Mouse (Mus musculus): ENCODE results near the gene Hmgcl. TPM values are rescaled to one million over a fixed set of nuclear protein-coding genes. Genes with fewer than 3 reads are reported as not detected.
"Not testable (repeated sequence)": the region's sequence is repeated elsewhere in the genome, so short reads cannot be mapped to it uniquely, and the experiment has no call there.

The Hmgcl gene
- total RNA-seq, 4 experiments from 2014 or later, result 51.7 to 68.6 (median 62.8) TPM

DNA sequence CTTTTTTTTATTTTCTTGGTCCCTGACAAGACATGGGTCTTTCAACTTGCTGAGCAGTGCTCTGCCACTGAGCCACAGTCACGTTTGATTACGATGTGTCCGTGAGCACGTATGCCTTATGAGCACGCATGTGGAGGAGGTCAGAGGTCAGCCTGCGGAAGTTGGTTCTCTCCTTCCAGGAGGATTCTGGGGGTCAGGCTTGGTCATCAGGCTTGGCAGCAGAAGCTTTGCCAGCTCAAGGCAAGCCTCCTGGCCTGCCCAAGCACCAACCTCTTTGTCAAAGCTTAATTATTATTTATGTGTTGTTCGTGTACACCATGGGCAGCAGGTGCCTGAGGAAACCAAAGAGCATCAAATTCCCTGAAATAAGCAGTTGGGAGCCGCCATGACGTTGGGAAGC lies 17.9 kb upstream of the Hmgcl start:
- DNase-seq, result no peak

- DNase-seq, result no peak
Observed at GRCm38 (mm10) chr4:135929405-135929804, 16.8 kb upstream of the Hmgcl start.

- DNase-seq, result no peak
Observed at GRCm38 (mm10) chr4:135929828-135930227, 16.4 kb upstream of the Hmgcl start.

GRCm38 (mm10) chr4:135930239-135930638 lies 16.0 kb upstream of the Hmgcl start:
- no peak for DNase-seq

GRCm38 (mm10) chr4:135931832-135932231 lies 14.4 kb upstream of the Hmgcl start:
- no peak for DNase-seq

GRCm38 (mm10) chr4:135934708-135935500 lies 11.3 kb upstream of the Hmgcl start:
- no peak for DNase-seq

DNA sequence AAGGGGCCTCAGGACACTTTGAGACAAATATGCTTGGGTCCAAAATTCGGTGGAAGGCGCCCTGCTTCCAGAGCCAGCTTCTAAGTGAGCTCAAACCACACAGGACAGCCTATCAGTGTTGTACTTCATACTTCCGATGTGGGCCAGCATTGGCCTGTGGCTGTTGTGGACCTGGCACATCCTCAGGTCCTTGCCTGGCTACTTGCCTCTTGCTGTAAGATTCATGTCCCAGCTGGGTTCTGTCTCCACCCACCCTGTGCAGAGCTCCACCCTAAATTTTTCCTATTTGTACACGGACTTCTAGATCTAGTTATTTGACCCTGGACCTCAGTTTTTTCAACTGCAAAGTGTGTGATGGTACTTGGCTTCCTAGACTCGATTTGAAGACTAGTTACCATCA lies 10.7 kb upstream of the Hmgcl start:
- no peak for DNase-seq

DNA sequence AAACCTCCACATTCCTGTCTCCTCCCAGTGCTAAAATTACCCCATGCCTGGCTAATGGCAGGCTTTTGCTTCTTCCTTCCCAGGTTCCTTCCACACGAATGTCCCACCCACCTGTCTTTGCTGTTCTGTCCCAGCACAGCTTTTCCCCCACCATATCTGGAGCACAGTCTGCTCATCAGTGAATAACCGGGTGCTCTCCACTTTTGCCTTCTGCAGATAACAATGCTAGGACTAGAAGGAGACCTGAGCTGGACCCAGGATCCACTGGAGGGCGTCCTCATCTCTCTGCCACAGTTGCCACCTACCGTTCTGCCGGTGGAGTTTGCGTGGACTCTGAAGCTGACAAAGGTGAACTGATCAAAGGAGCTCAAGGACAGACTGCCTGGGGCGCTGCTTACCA lies 7.4 kb upstream of the Hmgcl start:
- DNase-seq, result no peak

- DNase-seq, result not testable (repeated sequence)
Observed at GRCm38 (mm10) chr4:135941026-135941425, 5.2 kb upstream of the Hmgcl start.

- no peak for DNase-seq
Observed at GRCm38 (mm10) chr4:135942193-135942592, 4.1 kb upstream of the Hmgcl start.

DNA sequence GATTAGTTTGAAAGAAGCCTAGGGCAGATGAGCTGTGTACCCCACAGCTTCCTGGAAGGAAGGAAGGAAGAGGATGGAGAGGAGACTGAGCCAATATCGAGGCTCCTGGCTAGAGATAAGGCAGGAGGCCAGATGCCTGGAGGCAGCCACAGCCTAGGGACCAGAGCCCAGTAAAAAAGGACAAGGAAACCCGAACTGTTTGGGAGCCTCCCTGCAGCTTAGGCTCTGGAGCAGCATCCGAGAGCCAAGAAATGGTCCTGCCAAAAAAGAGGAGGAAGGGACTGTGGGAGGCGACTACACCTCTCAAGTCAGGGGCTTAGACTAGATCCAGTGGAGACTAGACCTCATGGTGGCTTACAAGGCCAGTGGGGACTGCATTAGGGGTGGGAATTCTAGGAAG lies 2.9 kb upstream of the Hmgcl start:
- DNase-seq, result no peak

DNA sequence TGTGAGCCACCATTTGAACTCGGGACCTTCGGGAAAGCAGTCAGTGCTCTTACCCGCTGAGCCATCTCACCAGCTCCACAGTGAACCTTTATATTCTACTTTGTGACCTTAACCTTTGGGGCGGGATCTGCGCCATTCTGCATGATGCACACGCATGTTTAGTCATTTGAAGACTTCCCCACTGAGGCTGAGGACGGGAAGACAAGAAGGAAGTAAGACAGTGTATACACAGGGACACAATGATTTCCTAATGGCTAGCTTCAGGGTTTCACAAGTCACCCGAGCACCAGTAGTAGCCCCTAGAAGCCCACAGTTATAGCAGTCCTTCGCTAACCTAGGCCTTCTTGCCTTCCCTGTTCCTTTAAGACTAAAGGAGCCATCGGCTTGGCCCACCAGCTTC lies 542 bp upstream of the Hmgcl start:
- no peak for DNase-seq

DNA sequence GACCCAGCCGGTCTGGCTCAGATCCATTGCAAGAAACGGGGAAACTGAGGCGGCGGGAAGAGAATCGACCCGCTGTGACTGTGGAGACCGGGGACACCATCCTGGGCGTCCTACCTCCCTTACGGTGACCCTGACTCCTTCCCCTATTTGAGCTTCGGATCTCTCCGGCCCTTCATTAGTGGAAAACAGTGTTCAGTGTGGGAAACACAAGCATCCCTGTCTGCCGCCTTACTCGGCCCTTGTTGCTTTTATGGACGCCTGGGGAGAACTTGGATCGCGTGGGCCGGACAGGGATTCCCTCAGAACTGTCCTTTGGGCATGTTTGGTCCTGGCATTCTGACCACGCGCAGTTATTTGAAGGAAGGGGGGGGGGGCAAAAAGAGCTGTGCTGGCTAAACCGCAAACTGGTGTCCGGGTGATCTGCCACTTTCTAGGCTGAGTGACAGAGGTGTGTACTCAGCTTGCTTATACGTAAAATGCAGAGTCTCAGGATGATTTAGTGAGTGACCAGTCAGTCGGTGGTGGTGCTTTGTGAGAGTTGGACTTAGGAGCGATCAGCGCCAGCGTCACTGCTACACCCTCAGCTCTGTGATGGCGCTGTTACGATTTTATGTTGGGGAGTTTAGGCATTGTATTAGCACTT lies 532 bp downstream of the Hmgcl start:
- DNase-seq, result no peak

DNA sequence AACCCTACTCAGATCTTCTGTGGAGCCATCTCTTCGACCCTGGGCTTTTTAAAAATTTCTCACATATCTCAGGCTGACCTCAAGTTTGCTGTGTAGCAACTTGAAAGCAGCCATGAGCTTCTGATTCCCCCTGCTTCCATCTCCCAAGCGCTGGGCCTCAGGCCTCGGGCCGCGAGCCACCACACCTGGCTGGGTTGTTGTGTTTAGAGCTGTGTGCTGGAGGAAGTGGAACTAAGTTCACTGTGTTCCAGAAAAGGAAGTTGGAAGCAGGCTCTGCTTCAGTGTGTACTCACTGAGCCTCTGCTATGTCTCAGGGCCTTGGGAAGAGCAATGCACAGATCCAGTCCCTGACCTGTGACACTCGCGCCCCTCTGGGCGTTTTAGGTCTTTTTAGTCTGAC lies 1.9 kb downstream of the Hmgcl start:
- DNase-seq, result no peak

DNA sequence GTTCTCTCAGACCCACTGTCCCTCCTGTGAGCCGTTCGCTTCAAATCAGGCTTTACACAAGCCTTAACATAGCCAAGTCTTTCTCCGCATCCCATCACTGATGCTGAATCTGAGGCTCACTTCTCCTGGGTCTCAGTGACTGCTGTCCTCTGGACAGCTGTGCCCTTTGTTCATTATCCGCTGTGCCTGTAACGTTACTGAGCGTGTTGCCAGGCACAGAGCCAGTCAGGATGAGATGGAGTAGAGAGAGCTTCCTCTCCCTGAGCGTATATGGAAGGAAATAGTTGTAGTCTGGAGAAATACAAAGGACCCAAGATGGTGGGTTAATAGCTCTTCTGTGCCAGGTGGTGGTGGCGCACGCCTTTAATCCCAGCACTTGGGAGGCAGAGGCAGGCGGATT lies 3.2 kb downstream of the Hmgcl start:
- DNase-seq, result no peak

- no peak for DNase-seq
Observed at GRCm38 (mm10) chr4:135949911-135950310, 3.7 kb downstream of the Hmgcl start.

GRCm38 (mm10) chr4:135950365-135950764 lies 4.1 kb downstream of the Hmgcl start:
- DNase-seq, result no peak

GRCm38 (mm10) chr4:135951505-135951904 lies 5.3 kb downstream of the Hmgcl start:
- DNase-seq, result no peak

- DNase-seq, result no peak
Observed at GRCm38 (mm10) chr4:135953179-135953578, 6.9 kb downstream of the Hmgcl start.

- no peak for DNase-seq
Observed at GRCm38 (mm10) chr4:135954241-135954640, 8.0 kb downstream of the Hmgcl start.

DNA sequence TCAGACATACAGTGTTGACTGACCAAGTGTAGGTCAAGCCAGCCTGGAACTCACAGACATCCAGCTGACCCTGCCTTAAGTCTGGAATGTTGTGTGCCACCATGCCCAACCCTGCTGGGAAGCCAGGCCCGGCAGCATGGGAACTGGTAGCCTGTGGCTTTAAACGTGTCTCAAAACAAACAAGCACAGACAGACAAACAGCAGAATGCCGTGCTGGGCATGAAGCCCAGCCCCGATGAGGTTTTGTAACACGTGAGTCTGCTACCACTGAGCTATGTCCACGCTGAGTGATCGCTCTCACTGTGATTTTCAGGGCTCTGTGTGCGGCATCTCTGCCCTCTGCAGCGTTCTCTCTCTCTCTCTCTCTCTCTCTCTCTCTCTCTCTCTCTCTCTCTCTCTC lies 9.6 kb downstream of the Hmgcl start:
- DNase-seq, result no peak

DNA sequence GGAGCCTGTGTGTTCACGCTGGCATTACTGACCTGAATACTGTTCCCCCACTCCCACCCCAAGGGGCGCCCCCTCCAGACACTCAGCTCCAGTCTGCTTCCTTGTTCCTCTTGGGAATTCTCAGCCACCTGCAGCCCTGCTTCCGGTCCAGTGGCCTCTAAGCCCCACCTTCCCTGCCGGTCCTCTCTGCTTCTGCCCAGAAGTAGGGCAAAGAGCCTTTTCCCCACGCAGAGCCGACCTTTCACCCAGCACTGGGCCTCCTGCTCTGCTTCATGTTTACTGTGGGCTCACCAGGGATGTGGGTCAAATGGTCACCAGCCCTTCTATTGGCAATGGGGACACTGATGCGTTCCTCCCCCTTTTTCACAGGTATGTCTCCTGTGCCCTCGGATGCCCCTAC lies 12.1 kb downstream of the Hmgcl start:
- no peak for DNase-seq

- no peak for DNase-seq
Observed at GRCm38 (mm10) chr4:135960717-135961116, 14.5 kb downstream of the Hmgcl start.

- no peak for DNase-seq
Observed at GRCm38 (mm10) chr4:135961709-135962108, 15.5 kb downstream of the Hmgcl start.

Data from adrenal gland, adult 8-10 months (tissue).